Mouse (Mus musculus): ENCODE measurements at regions not wholly inside any gene's neighbourhood (a gene's known extent, or its start where the extent isn't known, plus 50 kb on each side); places are given as distances from the start of the nearest gene placed in this dataset.

DNA sequence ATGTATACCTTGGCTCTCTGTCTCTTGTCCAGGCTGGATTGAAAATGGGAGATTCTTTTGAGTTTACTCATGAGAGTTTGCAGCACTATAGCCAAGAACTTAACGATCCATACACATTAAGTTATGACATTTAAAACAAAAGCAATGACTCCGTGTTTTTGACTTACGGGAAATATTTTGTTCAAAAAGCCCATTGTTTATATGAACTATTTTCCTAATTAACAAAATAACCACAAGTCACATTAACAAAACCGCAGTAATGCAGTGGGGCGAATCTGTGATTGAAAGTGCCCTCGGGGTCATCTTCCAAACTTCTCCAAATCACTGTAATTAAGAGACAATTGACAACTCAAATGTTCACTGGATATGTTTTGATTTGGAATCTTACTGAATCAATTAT is 511.0 kb downstream of the Epha7 start:
- TF ChIP-seq ZNF384 (IDR thresholded peaks at IDR 0.05; ENCODE audit: low read depth, low read length) (no peak), TBP (IDR thresholded peaks at IDR 0.05; ENCODE audit: low read depth, low read length) (no peak), POLR2A (IDR thresholded peaks at IDR 0.05; ENCODE audit: control insufficient read depth in 1 of 2, insufficient read depth in 1 of 2, low read depth in 1 of 2, low read length in 2 of 2, poor library complexity in 1 of 2) (no peak), TAL1 (IDR thresholded peaks at IDR 0.05; ENCODE audit: low read length) (no peak), CTCF (IDR thresholded peaks at IDR 0.05 in 2 of 3, conservative IDR thresholded peaks at IDR 0.05 in 1 of 3; ENCODE audit: control insufficient read depth in 1 of 3, insufficient read depth in 1 of 3, low read depth in 2 of 3, low read length in 3 of 3, poor library complexity in 1 of 3, severe bottlenecking in 1 of 3) (no peak), MAFK (IDR thresholded peaks at IDR 0.05; ENCODE audit: borderline replicate concordance, low read depth, low read length) (no peak), EP300 (IDR thresholded peaks at IDR 0.05; ENCODE audit: low read depth in 1 of 2, low read length in 2 of 2) (no peak), MXI1 (IDR thresholded peaks at IDR 0.05; ENCODE audit: low read depth, low read length) (no peak), RCOR1 (IDR thresholded peaks at IDR 0.05; ENCODE audit: low read depth, low read length) (no peak), MAZ (IDR thresholded peaks at IDR 0.05; ENCODE audit: low read depth, low read length) (no peak), HCFC1 (IDR thresholded peaks at IDR 0.05; ENCODE audit: low read depth, low read length) (no peak), ETS1 (IDR thresholded peaks at IDR 0.05; ENCODE audit: low read depth, low read length) (no peak)
